7 mouse cellular contexts compared by ENCODE assay signal in genomic region chr4:108847715-108848504, GRCm38 (mm10). TPM values are rescaled to one million over a fixed set of nuclear protein-coding genes. Genes with fewer than 3 reads are reported as not detected.
DNase-seq lines count a peak whose midpoint lies in the region; ATAC-seq lines count a peak whose summit lies in the region.

Kti12 (plus strand) TSS chr4:108847785.

- under 1% methylated on average over 77 of the region's 77 CpGs for WGBS in embryonic facial prominence, embryonic 11.5 days
- WGBS in limb, embryonic 11.5 days: under 1% methylated on average over 77 of the region's 77 CpGs
- under 1% methylated on average over 77 of the region's 77 CpGs for WGBS in midbrain, embryonic 14.5 days

- H3K4me2 ChIP-seq in embryonic facial prominence, embryonic 11.5 days (ENCODE audit: low read depth, low read length): peak within 1 kb of the TSS; percentile 92
- peak within 1 kb of the TSS; percentile 97 for H3K4me2 ChIP-seq in limb, embryonic 11.5 days (ENCODE audit: low read depth, severe bottlenecking)
- peak within 1 kb of the TSS; percentile 98 for H3K4me2 ChIP-seq in midbrain, embryonic 14.5 days (ENCODE audit: low read length)

- H3K4me1 ChIP-seq in embryonic facial prominence, embryonic 11.5 days (ENCODE audit: control insufficient read depth, insufficient read depth, low read length): no peaks in the 10 kb centered on the region
- H3K4me1 ChIP-seq in limb, embryonic 11.5 days (ENCODE audit: control insufficient read depth, insufficient read depth, low read length): peaks cover 8% of the 10 kb centered on the region; the same call in 1 of the 2 replicates
- H3K4me1 ChIP-seq in midbrain, embryonic 14.5 days (ENCODE audit: control insufficient read depth, insufficient read depth, low read length): peaks cover 24% of the 10 kb centered on the region

- H3K9me3 ChIP-seq in embryonic facial prominence, embryonic 11.5 days (replicated peaks; ENCODE audit: control insufficient read depth, low read length): no peaks in the 10 kb centered on the region
- H3K9me3 ChIP-seq in limb, embryonic 11.5 days (ENCODE audit: control insufficient read depth, low read length): no peaks in the 10 kb centered on the region
- H3K9me3 ChIP-seq in midbrain, embryonic 14.5 days (ENCODE audit: control insufficient read depth, low read length): no peaks in the 10 kb centered on the region

- no peaks in the 10 kb centered on the region for H3K27me3 ChIP-seq in embryonic facial prominence, embryonic 11.5 days (ENCODE audit: control insufficient read depth, insufficient read depth, low read length)
- no peaks in the 10 kb centered on the region for H3K27me3 ChIP-seq in limb, embryonic 11.5 days (ENCODE audit: control insufficient read depth, insufficient read depth, low read length)
- no peaks in the 10 kb centered on the region for H3K27me3 ChIP-seq in midbrain, embryonic 14.5 days (ENCODE audit: control insufficient read depth, insufficient read depth, low read length)

- H3K27ac ChIP-seq in embryonic facial prominence, embryonic 11.5 days (replicated peaks; ENCODE audit: low read depth, low read length): peak within 1 kb of the TSS; percentile 88
- peak within 1 kb of the TSS; percentile 88 for H3K27ac ChIP-seq in limb, embryonic 11.5 days (replicated peaks; ENCODE audit: low read depth, low read length)
- peak within 1 kb of the TSS; percentile 73 for H3K27ac ChIP-seq in midbrain, embryonic 14.5 days (replicated peaks; ENCODE audit: low read depth, low read length)

- ATAC-seq in embryonic facial prominence, embryonic 11.5 days (replicated peaks; ENCODE audit: insufficient number of reproducible peaks, low FRiP score, low TSS enrichment, low read depth): peak; percentile 80
- ATAC-seq in limb, embryonic 11.5 days (ENCODE audit: insufficient number of reproducible peaks, low FRiP score, low TSS enrichment, low read depth): peak; percentile 83
- ATAC-seq in midbrain, embryonic 14.5 days (ENCODE audit: low FRiP score, low TSS enrichment): peak; percentile 89

- peaks cover 2% of the 10 kb centered on the region; the same call in 1 of the 2 replicates for H3K36me3 ChIP-seq in embryonic facial prominence, embryonic 11.5 days (replicated peaks; ENCODE audit: control insufficient read depth, insufficient read depth, low read depth, low read length)
- no peaks in the 10 kb centered on the region; the same call in 1 of the 2 replicates for H3K36me3 ChIP-seq in limb, embryonic 11.5 days (ENCODE audit: control insufficient read depth, insufficient read depth, low read length)
- H3K36me3 ChIP-seq in midbrain, embryonic 14.5 days (ENCODE audit: control insufficient read depth, insufficient read depth, low read length): peaks cover 5% of the 10 kb centered on the region; the same call in 1 of the 2 replicates

- peak within 1 kb of the TSS; percentile 86 for H3K9ac ChIP-seq in embryonic facial prominence, embryonic 11.5 days (replicated peaks; ENCODE audit: low read length)
- H3K9ac ChIP-seq in limb, embryonic 11.5 days (ENCODE audit: low read length): peak within 1 kb of the TSS; percentile 84
- peak within 1 kb of the TSS; percentile 73 for H3K9ac ChIP-seq in midbrain, embryonic 14.5 days (replicated peaks; ENCODE audit: low read length)

- H3K4me3 ChIP-seq in embryonic facial prominence, embryonic 11.5 days (ENCODE audit: low read depth, low read length): peak within 1 kb of the TSS; percentile 89
- H3K4me3 ChIP-seq in limb, embryonic 11.5 days (ENCODE audit: low read depth, low read length): peak within 1 kb of the TSS; percentile 93
- H3K4me3 ChIP-seq in midbrain, embryonic 14.5 days (replicated peaks; ENCODE audit: low read depth, low read length): peak within 1 kb of the TSS; percentile 84

- DNase-seq in adrenal gland, postnatal 14 days: peak; percentile 89
- DNase-seq in embryonic facial prominence, embryonic 11.5 days (ENCODE audit: low spot score): peak; percentile 92
- DNase-seq in heart, adult 11 months: peak; percentile 99
- DNase-seq in kidney, adult 18-20 months: peak; percentile 86
- peak; percentile 85 for DNase-seq in limb, embryonic 11.5 days (ENCODE audit: low spot score)
- DNase-seq in midbrain, embryonic 14.5 days: peak; percentile 94
- DNase-seq in spleen, adult 18-20 months: peak; percentile 57 to 60

RNA-seq across cellular contexts. Expression of gene Kti12, which starts in this region (rescaled TPM):
- total RNA-seq in adrenal gland, postnatal 14 days (2021): 29.3 and 32.1 TPM in 2 replicates
- polyA plus RNA-seq in embryonic facial prominence, embryonic 11.5 days (2014; fragmentation: Nextera tagmentation; extraction: Ambion mirVana): 55.5 and 58.1 TPM in 2 replicates
- 59.3 and 60.9 TPM in 2 replicates for polyA plus RNA-seq in limb, embryonic 11.5 days (2014; fragmentation: Nextera tagmentation; extraction: Ambion mirVana)
- 24.4 and 27.6 TPM in 2 replicates for polyA plus RNA-seq in midbrain, embryonic 14.5 days (2014; fragmentation: Nextera tagmentation; extraction: Ambion mirVana)

Comparison
In these comparisons a context has a peak if more than half of its experiments do, and no peak if none do; other contexts are left out.
1. Peak in every context shown above with its lines: DNase-seq, ATAC-seq, H3K4me3 ChIP-seq and H3K27ac ChIP-seq.